Mouse (Mus musculus): ENCODE data around the gene Ptprf. TPM values are rescaled to one million over a fixed set of nuclear protein-coding genes. Genes with fewer than 3 reads are reported as not detected.

Ptprf gene
- polyA plus RNA-seq, 1 experiment from 2014 or later = 9.8 TPM

GRCm38 (mm10) chr4:118214891-118215290 lies 76.3 kb downstream of the Ptprf start:
- H3K36me3 ChIP-seq (replicated peaks) = peaks cover 25% of the 10 kb centered on the region
- no peak for ATAC-seq (ENCODE audit: insufficient read depth)
- no peak overlapping the region for H3K4me3 ChIP-seq (replicated peaks)
- no peak overlapping the region for H3K9ac ChIP-seq
- no peaks in the 10 kb centered on the region; the same call in none of the 2 replicates for H3K4me1 ChIP-seq (replicated peaks)
- no peak overlapping the region for H3K27ac ChIP-seq (replicated peaks)
- H3K4me2 ChIP-seq = no peak overlapping the region
- WGBS (ENCODE audit: insufficient replicate concordance) = 63% methylated on average over 1 of the region's 1 CpGs
- no peaks in the 10 kb centered on the region for H3K27me3 ChIP-seq
- no peaks in the 10 kb centered on the region for H3K9me3 ChIP-seq (replicated peaks)

- Histone ChIP-seq H3K9me3 (replicated peaks) (no peaks in the 10 kb centered on the region), H3K4me3 (replicated peaks) (no peak overlapping the region), H3K4me2 (no peak overlapping the region), H3K9ac (no peak overlapping the region), H3K27me3 (no peaks in the 10 kb centered on the region), H3K4me1 (replicated peaks) (no peaks in the 10 kb centered on the region), H3K27ac (replicated peaks) (no peak overlapping the region), H3K36me3 (replicated peaks) (peaks cover 8% of the 10 kb centered on the region; the same call in 1 of the 2 replicates)
- WGBS (ENCODE audit: insufficient replicate concordance) = 65% methylated on average over 10 of the region's 10 CpGs
- ATAC-seq (ENCODE audit: insufficient read depth) = no peak
These were observed 84.1 kb downstream of the Ptprf start for GRCm38 (mm10) chr4:118206918-118207640.

GRCm38 (mm10) chr4:118205906-118206305 lies 85.3 kb downstream of the Ptprf start:
- H3K27ac ChIP-seq (replicated peaks) = peak overlapping the region; percentile 74
- WGBS (ENCODE audit: insufficient replicate concordance) = 78% methylated on average over 2 of the region's 2 CpGs
- no peak overlapping the region for H3K4me3 ChIP-seq (replicated peaks)
- peak; percentile 56 for ATAC-seq (ENCODE audit: insufficient read depth)
- no peak overlapping the region for H3K9ac ChIP-seq
- H3K9me3 ChIP-seq (replicated peaks) = no peaks in the 10 kb centered on the region
- no peak overlapping the region for H3K4me2 ChIP-seq
- peaks cover 8% of the 10 kb centered on the region; the same call in 1 of the 2 replicates for H3K36me3 ChIP-seq (replicated peaks)
- H3K4me1 ChIP-seq (replicated peaks) = no peaks in the 10 kb centered on the region
- no peaks in the 10 kb centered on the region for H3K27me3 ChIP-seq

GRCm38 (mm10) chr4:118199093-118199492 lies 92.1 kb downstream of the Ptprf start:
- H3K27ac ChIP-seq (replicated peaks) = no peak overlapping the region
- H3K9ac ChIP-seq = no peak overlapping the region
- ATAC-seq (ENCODE audit: insufficient read depth) = no peak
- H3K4me3 ChIP-seq (replicated peaks) = no peak overlapping the region
- WGBS (ENCODE audit: insufficient replicate concordance) = 59% methylated on average over 2 of the region's 2 CpGs
- no peaks in the 10 kb centered on the region for H3K36me3 ChIP-seq (replicated peaks)
- no peaks in the 10 kb centered on the region for H3K4me1 ChIP-seq (replicated peaks)
- H3K4me2 ChIP-seq = no peak overlapping the region
- H3K9me3 ChIP-seq (replicated peaks) = no peaks in the 10 kb centered on the region
- no peaks in the 10 kb centered on the region for H3K27me3 ChIP-seq

- H3K36me3 ChIP-seq (replicated peaks) = no peaks in the 10 kb centered on the region
- H3K4me3 ChIP-seq (replicated peaks) = no peak overlapping the region
- H3K4me2 ChIP-seq = no peak overlapping the region
- no peak overlapping the region for H3K27ac ChIP-seq (replicated peaks)
- H3K27me3 ChIP-seq = no peaks in the 10 kb centered on the region
- no peaks in the 10 kb centered on the region for H3K4me1 ChIP-seq (replicated peaks)
- no peak overlapping the region for H3K9ac ChIP-seq
- H3K9me3 ChIP-seq (replicated peaks) = no peaks in the 10 kb centered on the region
- no peak for ATAC-seq (ENCODE audit: insufficient read depth)
- 72% methylated on average over 3 of the region's 3 CpGs for WGBS (ENCODE audit: insufficient replicate concordance)
These were observed 92.6 kb downstream of the Ptprf start for GRCm38 (mm10) chr4:118198606-118199005.

GRCm38 (mm10) chr4:118196185-118196584 lies 95.0 kb downstream of the Ptprf start:
- H3K9ac ChIP-seq = no peak overlapping the region
- H3K27me3 ChIP-seq = no peaks in the 10 kb centered on the region
- no peaks in the 10 kb centered on the region for H3K4me1 ChIP-seq (replicated peaks)
- H3K4me3 ChIP-seq (replicated peaks) = no peak overlapping the region
- no peak overlapping the region for H3K4me2 ChIP-seq
- H3K9me3 ChIP-seq (replicated peaks) = no peaks in the 10 kb centered on the region
- H3K36me3 ChIP-seq (replicated peaks) = no peaks in the 10 kb centered on the region
- ATAC-seq (ENCODE audit: insufficient read depth) = no peak
- no peak overlapping the region for H3K27ac ChIP-seq (replicated peaks)
- WGBS (ENCODE audit: insufficient replicate concordance) = 73% methylated on average over 10 of the region's 10 CpGs

- 15% methylated on average over 17 of the region's 17 CpGs for WGBS (ENCODE audit: insufficient replicate concordance)
- Histone ChIP-seq H3K9ac (peak overlapping the region; percentile 80), H3K9me3 (replicated peaks) (no peaks in the 10 kb centered on the region), H3K4me2 (peak overlapping the region; percentile 90), H3K27me3 (no peaks in the 10 kb centered on the region), H3K36me3 (replicated peaks) (peaks cover 19% of the 10 kb centered on the region), H3K27ac (replicated peaks) (peak overlapping the region; percentile 94), H3K4me3 (replicated peaks) (peak overlapping the region; percentile 74), H3K4me1 (replicated peaks) (peaks cover 16% of the 10 kb centered on the region)
- ATAC-seq (ENCODE audit: insufficient read depth) = no peak
These were observed 110.7 kb downstream of the Ptprf start for GRCm38 (mm10) chr4:118180301-118181080.

- peak; percentile 98 for ATAC-seq (ENCODE audit: insufficient read depth)
- H3K4me2 ChIP-seq = peak within 1 kb of the TSS; percentile 90
- H3K27me3 ChIP-seq = no peaks in the 10 kb centered on the region
- peak within 1 kb of the TSS; percentile 74 for H3K4me3 ChIP-seq (replicated peaks)
- peak within 1 kb of the TSS; percentile 80 for H3K9ac ChIP-seq
- peaks cover 16% of the 10 kb centered on the region for H3K4me1 ChIP-seq (replicated peaks)
- H3K9me3 ChIP-seq (replicated peaks) = no peaks in the 10 kb centered on the region
- WGBS (ENCODE audit: insufficient replicate concordance) = under 1% methylated on average over 38 of the region's 38 CpGs
- H3K36me3 ChIP-seq (replicated peaks) = peaks cover 28% of the 10 kb centered on the region
- peak within 1 kb of the TSS; percentile 94 for H3K27ac ChIP-seq (replicated peaks)
These were observed 111.5 kb downstream of the Ptprf start, which contains the start of gene Kdm4a for GRCm38 (mm10) chr4:118179467-118180300. TSS of gene Kdm4a (minus strand) at chr4:118180043.

- under 1% methylated on average over 12 of the region's 12 CpGs for WGBS (ENCODE audit: insufficient replicate concordance)
These were observed 112.2 kb downstream of the Ptprf start for GRCm38 (mm10) chr4:118178952-118179466.

GRCm38 (mm10) chr4:118172461-118172860 lies 118.7 kb downstream of the Ptprf start:
- Histone ChIP-seq H3K36me3 (replicated peaks) (peaks cover 100% of the 10 kb centered on the region), H3K27ac (replicated peaks) (no peak overlapping the region), H3K27me3 (no peaks in the 10 kb centered on the region), H3K4me2 (no peak overlapping the region), H3K9ac (no peak overlapping the region), H3K9me3 (replicated peaks) (no peaks in the 10 kb centered on the region), H3K4me3 (replicated peaks) (no peak overlapping the region), H3K4me1 (replicated peaks) (no peaks in the 10 kb centered on the region)
- WGBS (ENCODE audit: insufficient replicate concordance) = 83% methylated on average over 12 of the region's 12 CpGs
- no peak for ATAC-seq (ENCODE audit: insufficient read depth)

More at GRCm38 (mm10) chr4:118178952-118179466, 112.2 kb downstream of the Ptprf start:
- peak overlapping the region; percentile 90 for H3K4me2 ChIP-seq
- no peak for ATAC-seq (ENCODE audit: insufficient read depth)
- H3K4me1 ChIP-seq (replicated peaks) = peaks cover 16% of the 10 kb centered on the region
- peak overlapping the region; percentile 94 for H3K27ac ChIP-seq (replicated peaks)
- H3K9ac ChIP-seq = peak overlapping the region; percentile 80
- no peaks in the 10 kb centered on the region for H3K27me3 ChIP-seq
- peaks cover 34% of the 10 kb centered on the region for H3K36me3 ChIP-seq (replicated peaks)
- H3K9me3 ChIP-seq (replicated peaks) = no peaks in the 10 kb centered on the region
- peak overlapping the region; percentile 74 for H3K4me3 ChIP-seq (replicated peaks)
